Mouse (Mus musculus) hindlimb bud, embryonic 11.5 days (tissue): ENCODE measurements at regions not wholly inside any gene's neighbourhood (a gene's known extent, or its start where the extent isn't known, plus 50 kb on each side); places are given as distances from the start of the nearest gene placed in this dataset.

ENCODE experiments used
- DNase-seq: peaks from one replicate; pipeline ENCODE4 v3.0.0-alpha.2; 2012; ENCODE audit warnings: low read depth, low spot score; ENCODE audit errors: extremely low spot score

DNA sequence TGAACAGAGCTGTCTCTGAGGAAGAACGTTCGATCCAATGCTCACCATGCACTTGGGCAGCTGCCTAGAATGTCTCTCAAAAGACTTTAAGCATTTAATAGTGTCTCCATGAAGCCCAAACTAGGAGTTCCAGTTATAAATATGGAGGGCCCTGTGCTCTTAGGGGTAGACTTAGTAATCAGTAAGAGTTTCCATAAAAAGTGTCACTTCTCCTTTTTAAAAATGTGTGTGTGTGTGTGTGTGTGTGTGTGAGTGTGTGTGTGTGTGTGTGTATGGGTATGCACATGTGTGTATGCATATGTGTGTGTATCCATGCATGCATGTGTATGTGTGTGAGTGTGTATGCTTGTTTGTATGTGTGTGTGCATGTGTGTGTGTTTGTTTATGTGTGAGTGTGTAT is 255.6 kb upstream of the Runx1 start:
- DNase-seq = no peak

DNA sequence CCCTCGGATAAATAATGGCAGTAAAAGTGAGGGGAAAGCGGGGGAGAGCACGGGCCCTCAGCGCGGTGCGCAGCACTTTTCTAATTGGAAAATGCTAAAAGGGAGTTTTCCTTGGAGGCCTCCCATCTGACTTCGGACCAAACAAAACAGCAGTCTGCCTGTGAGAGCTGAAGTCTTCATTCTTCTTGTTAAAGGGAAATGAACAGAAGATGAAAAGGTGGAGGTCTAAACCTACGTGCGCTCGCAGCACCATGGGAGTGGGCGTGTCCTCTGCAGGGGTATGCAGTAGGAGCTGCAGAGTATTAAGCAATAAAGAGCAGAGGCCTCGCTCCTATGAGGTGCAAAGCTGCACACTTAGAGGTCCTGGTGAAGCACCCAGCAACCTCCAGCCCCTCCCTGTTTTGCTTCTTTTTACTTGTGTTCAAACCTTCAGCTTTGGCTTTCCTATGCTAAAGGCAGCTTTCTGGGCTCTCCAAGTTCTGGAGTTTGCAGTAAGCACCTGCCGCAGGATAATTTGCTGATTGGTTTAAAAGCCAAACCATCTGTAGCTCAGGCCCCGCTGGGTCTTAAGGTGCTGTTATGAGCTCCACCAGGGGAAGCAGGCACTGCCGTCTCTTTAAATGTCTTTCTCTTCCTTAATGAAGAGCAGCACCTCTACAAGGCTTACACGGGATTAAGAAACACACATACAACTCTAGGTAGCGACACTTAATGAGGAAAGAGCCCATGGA is 253.9 kb upstream of the Runx1 start:
- DNase-seq = no peak

DNA sequence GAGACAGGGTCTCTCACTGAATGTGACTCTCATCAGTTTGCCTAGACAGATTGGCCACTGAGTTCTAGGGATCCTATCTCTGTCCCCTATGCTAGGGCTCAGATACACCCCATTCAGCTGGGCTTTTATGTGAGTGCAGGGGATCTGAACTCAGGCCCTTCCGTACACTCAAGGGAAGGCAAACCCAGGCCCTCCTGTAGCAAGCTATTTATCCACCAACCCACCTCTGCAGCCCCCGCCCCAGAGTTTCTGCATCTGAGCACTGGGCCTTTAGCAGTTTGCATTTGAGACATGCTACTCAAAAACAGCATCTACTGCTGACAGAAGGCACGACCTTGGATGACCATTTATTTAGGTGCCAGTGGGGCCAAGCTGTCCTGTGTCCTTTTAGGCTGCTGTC is 253.0 kb upstream of the Runx1 start:
- DNase-seq = no peak

DNA sequence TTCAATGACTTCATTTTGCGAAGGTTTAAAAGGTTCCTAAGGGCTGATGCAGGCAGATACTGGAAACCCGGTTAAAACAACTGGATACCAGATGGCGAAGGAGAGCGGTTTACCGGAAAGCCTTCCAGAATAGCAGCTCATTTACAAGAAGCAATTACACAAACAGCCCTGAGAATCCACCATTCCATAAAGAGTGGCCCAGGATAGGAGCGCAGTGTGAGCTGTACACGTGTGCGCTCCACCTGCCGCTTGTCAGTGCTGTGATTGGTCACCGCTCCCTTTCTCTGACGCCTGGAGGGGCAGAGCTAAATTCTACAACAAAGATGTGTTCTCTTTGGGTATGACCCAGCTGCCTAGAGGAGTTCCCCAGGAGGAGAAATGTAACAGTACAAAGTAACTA is 249.5 kb upstream of the Runx1 start:
- no peak for DNase-seq

DNA sequence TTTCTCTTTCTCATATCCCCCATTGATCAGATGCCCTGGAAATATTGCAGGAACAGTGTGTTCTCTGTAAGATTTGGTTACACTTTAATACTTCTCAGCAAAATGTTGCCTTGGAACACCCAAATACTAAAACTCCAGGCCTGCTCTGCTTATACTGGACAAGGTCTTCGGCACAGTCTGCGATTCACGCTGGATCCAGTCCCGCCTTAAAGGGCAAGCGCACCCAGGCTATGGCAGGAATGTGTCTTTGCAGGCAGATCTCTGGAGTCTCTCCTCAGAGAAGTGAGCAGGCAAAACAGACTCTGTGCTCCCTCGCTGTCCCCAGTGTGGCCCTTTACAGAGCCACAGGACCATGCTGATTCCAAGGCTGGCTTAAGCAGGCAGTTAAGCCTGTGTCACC is 246.2 kb upstream of the Runx1 start:
- DNase-seq = no peak

DNA sequence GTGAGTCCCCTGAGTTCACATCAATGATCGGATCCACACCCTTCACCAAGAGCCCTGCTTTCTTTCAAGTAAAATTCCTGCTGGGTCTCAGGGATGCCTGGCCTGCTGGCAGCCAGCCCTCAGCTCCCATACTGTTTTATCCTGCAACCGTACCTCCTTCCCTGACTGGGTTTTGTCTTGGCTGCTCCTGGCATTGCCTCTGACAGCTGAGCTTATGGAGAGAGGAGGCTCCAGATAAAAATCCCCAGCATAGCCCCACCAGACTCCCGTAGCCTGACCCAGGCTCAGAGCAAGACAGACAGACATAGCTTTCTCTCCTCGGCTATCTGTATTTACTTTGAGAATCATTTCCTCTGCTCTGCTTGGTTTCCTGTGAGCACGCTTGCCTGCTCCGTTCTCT is 245.8 kb upstream of the Runx1 start:
- DNase-seq = no peak

DNA sequence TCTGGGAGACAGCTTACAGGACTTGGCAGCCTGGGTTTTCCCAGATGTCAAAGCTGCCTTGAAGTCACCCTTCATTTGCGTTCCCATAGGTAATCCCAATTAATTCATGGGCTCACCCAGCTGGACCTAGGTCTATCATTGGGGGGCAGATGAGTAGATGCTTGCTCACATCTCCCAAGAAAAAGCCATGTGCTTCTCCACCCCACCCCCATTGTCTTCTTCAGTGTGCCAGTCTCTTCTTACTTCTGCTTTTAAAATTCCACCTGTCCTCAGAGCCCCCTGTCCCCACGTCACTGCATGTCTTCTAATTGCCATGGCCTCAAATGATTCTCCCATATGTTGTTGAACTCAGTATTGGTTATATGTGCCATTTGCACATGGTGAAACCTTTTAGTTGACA is 240.9 kb upstream of the Runx1 start:
- DNase-seq = no peak

DNA sequence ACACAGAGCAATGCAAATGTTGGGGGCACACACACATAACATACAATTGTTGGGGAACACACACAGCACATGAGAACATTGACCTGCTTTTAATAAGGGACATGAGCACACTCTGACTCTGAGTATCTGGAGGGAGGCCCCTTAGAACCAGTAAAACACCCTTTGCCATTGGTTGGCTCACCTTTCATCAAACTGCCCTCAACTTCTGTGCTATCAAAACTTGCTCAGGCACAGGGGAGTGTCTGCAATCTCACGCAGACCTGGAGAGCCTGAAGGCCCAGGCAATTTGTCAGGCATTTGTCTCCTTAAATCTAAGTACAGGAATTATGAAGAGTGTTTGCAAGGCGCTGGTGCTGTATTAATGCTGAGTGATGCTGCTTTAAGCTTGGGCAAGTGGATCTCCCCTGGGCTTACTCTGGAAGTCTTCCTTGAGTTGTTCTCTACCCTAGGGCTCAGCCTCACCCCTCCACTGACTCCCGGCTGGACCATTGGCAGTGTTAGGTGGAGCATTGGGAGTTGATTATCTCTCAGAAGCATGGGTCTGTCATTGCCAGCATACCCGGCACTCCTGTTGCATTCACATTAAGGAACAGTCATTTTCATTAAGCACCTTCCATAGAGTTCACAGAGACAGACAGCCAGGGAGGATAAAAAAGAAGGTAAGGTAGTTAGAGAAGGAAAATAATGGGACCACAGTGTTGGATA is 235.7 kb upstream of the Runx1 start:
- no peak for DNase-seq

DNA sequence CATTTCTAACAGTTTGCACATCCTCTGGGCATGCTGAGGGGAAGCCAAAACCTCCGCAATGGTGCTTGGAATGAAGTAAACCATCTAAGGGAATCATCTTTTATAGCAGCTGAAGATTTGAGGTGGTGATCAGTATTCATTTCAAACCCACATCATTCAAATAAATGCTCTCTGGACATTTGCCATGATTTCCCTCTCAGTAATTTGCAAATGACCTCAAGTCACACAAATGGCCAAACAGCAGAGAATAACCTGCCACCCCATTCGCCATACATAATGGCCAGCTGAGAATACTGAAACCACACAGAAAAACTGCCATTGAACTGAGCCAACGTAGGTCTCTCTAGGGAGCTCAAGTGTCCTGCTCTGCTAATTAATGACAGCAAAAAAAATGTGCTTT is 230.3 kb upstream of the Runx1 start:
- no peak for DNase-seq

DNA sequence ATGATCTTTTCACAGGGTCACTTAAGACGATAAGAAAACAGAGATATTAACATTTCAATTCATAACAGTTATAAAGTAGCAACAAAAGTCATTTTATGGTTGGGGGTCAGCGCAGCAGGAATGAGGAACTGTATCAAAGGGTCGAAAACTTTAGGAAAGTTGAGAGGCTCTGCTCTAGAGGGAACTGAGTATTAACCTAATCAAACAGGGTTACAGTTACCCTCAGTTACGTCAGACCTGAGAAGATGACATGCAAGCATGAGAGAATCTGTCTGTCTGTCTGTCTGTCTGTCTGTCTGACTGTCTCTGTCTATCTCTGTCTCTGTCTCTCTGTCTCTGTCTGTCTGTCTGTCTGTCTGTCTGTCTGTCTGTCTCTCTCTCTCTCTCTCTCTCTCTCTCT is 229.6 kb upstream of the Runx1 start:
- no peak for DNase-seq

DNA sequence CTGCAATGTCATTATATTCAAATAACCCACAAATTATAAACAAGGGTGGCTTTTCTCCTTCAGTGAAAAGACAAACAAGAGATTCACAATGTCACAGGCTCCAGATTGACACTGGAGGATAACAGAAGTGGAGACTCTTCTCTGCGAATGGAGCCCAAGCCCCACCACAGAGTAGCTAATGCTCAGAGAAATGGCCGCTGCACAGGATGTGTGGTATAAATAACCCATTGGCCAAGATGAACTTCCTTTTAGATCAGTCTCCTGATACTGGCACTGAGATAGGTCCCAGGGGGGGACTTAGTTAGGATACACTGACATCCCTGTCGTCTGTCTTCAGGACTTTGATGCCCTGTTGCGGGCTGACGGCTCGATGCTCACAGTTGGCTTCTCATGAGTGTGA is 225.3 kb upstream of the Runx1 start:
- DNase-seq = no peak

DNA sequence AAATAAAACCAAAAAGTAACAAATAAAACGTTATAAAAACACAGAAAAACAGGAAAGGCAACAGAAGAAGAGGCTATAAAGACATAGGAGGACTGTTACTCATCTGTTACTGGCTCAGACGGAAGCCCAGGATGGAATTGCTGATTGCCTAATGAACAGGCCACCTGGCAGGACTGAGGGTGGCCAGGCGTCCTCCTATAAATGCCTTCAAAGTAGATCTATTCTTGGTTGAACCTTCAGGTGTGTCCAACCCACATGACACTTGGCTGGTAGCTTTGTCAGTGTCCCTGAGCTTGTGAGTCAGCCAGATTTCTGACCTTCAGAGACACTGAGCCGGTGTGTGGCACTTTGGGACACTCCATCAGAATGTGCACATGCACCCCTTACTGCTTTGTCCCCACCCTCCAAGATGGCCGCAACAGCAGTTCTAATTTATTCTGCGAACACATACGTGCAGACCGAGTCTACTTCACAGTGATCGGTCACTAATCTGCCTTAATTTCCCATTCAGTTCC is 222.5 kb upstream of the Runx1 start:
- no peak for DNase-seq

DNA sequence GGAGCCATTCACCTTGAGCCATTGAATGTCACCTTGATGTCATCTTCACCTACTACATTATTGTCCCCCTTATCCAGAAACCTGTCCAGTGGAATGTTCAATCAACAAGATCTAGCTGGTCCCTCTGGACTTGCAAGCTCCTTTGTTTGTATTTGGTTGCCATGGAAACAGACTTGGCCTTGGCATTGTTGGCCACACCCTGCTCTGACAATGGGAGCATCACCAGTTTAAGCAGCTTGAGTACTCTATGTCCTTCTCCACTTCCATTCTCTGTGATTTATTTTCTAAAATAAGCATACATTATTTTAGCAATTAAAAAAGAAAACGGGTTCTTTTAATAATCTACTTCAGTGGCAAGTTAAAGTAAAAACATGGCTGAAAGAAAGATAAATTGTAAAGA is 221.6 kb upstream of the Runx1 start:
- DNase-seq = no peak

DNA sequence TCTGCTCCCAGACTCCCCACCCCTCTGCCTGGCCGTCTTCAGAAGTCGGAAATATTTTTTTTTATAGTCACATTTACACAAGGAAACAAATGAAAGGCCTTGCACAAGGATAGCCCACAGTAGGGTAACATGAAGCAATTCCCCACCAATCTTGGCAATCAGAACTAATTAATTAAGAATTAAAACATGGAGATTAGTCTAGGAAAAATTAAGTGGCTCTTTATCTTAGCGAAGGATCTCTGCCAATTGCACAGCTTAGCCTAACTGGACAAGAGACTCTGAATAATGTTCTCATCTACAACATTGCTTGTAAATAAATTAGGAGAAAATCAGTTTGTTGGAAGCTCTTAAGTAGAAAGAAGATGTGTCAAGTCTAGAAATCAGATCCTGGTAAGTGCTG is 220.3 kb upstream of the Runx1 start:
- DNase-seq = no peak

DNA sequence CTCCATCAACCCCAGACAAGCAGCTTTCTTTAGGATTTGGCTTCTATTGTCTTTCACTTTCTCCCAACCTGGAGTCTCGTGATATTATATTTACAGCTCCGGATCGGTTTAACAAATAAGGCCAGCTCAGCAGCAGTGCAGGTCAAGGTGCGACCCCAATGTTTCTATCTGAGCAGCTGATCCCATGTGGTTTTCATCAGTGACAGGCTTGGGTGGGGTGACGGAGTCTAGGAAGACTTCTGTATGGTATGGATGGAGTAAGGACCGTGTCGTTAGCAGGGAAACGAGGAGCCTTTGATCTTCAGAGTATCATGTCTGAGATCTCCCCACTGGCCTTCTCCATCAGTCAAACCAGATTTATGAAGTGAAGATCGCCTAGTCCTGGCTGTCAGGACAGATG is 217.4 kb upstream of the Runx1 start:
- DNase-seq = no peak

DNA sequence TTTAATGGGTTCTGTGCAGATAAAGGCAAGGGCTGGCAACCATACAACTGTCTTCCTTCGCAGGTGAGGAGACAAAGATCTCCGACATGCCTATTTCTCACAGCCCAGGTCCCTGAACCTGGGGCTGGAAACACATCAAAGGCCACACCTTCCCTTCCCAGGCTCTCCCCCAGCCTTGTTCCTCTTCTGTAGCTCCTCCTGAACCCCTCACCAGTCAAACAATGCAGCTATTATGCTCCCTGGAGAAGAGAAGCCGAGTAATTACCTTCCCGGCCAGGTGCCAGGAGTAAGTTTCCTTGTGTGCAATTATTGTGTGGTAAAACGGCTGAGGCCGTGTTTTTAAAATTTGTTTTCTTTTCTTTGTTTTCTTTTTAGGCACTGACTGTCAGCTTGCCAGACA is 217.0 kb upstream of the Runx1 start:
- no peak for DNase-seq

DNA sequence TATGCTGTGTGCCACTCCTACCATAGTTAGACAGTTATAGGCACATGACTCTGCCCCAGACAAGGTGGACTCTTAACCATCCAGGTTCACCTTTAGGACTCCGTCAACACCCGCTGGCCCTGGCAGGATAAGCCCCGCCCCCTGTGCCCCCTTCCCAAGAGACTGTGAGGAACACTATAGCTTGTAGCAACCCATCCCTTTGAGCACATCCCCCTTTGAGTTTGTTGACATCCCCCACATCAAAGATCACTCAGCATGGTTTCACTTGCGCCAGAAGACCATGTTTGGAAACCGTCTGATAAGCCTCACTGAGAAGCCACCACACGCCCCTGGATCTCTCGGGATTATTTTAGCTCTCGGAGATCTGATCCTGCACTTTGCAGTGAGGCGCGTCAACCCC is 216.5 kb upstream of the Runx1 start:
- DNase-seq = no peak

DNA sequence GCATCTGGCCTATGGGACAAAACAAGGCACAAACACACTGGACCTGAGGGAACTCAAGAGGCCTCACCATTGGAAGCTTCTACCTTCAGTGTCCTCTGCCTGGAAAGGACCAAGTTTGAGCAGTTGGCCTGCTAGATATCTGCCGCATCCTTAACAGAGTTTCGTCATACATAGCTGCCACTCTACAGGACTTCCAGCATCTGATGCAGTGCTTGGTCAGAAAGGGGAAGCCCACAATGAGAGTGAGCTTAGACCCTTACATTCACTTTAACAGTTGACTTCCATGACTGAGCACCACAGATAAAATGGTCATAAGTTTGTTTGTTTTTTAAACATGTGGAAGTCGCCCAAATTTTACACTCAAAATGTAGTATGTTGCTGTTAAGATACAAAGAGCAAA is 215.9 kb upstream of the Runx1 start:
- DNase-seq = no peak

DNA sequence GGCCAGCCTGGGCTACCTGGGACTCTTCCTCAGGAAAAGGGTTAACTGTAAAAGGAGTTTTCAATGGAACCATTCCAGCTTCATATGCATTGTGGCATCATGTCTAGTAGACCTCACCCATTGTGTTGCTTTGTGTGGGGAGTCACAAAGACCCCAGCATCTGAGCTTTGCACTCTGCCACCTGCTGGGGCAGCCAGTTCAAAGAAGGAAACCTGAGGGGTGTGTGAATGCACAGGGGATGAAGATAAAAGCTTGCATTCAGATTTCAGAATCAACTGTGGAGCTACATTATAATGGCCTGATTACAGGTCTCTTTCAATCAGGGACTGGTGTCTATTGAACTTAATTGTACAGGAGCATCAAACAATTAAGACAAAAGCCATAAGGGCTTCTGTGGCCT is 215.4 kb upstream of the Runx1 start:
- DNase-seq = no peak

DNA sequence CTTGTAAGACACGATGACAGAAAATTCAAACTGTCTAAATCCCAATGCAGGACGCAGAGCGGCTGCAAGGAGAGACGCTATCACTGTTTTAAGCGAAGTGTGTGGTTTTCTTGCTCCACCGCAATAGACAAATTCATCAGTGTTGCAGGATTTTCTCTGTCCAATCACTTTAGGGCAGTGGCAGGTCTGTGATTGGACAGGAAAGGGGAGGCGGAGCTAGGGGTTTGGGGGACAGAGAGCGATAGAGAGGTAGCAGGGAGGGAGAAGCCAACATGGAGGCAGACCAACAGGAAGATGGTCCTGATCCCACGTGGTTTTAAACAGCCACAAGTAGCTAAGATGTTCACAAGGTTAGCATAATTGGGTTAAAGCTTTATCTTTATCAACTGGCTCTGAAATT is 209.7 kb upstream of the Runx1 start:
- DNase-seq = no peak

DNA sequence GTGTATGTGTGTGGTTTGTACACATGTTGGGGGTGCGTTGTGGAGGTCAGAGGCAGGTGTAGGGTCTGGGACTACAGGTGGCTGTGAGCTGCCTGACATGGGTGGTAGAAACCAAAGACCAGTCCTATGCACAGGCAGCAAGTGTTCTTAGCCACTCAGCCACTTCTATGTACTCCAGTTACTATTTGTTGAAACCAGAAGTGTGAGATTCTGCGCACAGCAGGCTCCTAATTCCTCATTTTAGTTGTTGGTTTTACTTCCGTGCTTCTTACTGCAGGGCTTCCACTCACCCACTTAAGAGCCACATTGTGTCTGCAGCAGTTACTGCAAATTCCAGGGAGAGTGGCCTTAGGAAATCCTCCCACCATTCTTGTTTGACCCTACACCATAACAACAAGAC is 208.0 kb upstream of the Runx1 start:
- DNase-seq = no peak

DNA sequence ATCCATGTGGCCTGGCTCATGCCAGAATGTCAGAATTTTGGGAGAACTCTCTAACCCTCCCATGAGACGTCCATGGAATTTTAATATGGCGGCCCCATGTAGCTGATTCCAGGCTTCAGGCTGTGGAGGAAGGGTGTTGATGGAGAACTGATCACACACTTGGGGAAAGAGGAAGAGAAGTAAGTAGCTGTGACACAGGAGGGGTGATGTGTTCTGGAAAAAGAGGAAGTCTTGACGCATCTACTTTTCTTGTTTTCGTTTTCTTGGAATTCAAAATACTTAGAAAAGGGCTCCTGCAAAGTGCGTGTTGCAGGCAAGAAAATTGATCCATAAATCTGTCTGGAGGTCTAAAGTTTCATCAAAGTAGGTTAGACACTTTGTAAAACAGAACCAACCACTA is 205.7 kb upstream of the Runx1 start:
- DNase-seq = no peak

DNA sequence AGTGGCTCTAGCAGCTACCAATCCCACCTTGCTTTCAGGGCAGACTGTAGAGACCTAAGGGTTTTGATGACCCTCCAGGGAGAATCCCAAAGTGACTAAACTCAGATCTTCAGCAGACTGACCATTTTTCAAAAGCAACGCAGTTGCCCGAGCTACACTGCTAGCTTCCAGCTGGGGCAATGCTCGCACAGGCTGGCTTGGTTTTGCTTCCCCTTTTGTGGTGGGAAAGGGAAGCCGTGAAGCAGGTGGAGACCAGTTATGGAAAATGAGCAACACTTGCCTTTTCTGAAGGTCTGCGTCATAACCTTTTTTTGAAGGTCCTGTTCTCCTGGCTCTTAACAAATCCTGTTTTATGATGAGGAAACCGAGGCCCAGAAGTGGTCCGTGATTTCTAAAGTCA is 202.7 kb upstream of the Runx1 start:
- DNase-seq = no peak
